Mouse (Mus musculus): ENCODE measurements around the gene Gm20388. TPM values are rescaled to one million over a fixed set of nuclear protein-coding genes. Genes with fewer than 3 reads are reported as not detected.

The Gm20388 gene
- polyA plus RNA-seq, 1 experiment from 2014 or later, result not detected

GRCm38 (mm10) chr8:122692152-122692551 lies 2781.5 kb downstream of the Gm20388 start:
- Histone ChIP-seq H3K4me2 (replicated peaks) (no peak overlapping the region), H3K4me3 (no peak overlapping the region), H3K9me3 (no peaks in the 10 kb centered on the region), H3K4me1 (peaks cover 2% of the 10 kb centered on the region; the same call in 1 of the 2 replicates), H3K27ac (replicated peaks) (no peak overlapping the region), H3K36me3 (no peaks in the 10 kb centered on the region), H3K27me3 (no peaks in the 10 kb centered on the region), H3K9ac (replicated peaks) (no peak overlapping the region)
- WGBS, result 81% methylated on average over 8 of the region's 8 CpGs
- no peak for ATAC-seq (replicated peaks)

DNA sequence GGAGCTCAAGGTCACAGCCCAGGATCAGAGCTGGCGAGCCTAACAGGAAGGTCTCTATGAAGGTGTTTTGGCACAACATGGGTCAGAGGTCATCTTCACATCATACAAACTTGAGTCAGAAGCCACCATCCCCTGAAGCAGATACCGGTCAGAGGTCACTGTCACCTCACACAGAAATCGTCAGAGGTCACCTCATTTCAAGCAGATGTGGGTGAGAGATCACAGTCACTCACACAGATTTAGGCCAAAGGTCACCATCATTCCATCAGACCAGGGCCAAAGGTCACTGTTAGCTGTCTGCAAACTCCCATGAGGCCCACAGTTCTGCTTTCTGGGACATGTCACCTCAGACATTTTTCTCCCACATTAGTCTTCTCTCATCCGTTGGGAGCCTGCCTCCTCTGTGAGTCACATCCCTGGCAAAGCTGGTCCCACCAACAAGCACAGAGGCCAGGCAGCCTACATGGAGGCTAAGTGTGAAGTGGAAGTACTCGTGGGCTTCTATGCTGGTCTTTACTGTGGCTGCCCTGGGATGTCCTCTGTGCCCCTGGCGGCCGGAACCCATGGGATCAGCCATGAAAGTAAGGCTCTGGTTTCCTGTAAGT lies 2784.9 kb downstream of the Gm20388 start:
- Histone ChIP-seq H3K27me3 (no peaks in the 10 kb centered on the region), H3K36me3 (no peaks in the 10 kb centered on the region), H3K9ac (replicated peaks) (no peak overlapping the region), H3K4me2 (replicated peaks) (no peak overlapping the region), H3K4me3 (no peak overlapping the region), H3K27ac (replicated peaks) (no peak overlapping the region), H3K9me3 (no peaks in the 10 kb centered on the region), H3K4me1 (no peaks in the 10 kb centered on the region)
- ATAC-seq (replicated peaks), result no peak
- 81% methylated on average over 7 of the region's 7 CpGs for WGBS

GRCm38 (mm10) chr8:122697181-122697581 lies 2786.5 kb downstream of the Gm20388 start:
- Histone ChIP-seq H3K9ac (replicated peaks) (no peak overlapping the region), H3K36me3 (no peaks in the 10 kb centered on the region), H3K9me3 (no peaks in the 10 kb centered on the region), H3K4me2 (replicated peaks) (no peak overlapping the region), H3K27ac (replicated peaks) (no peak overlapping the region), H3K4me3 (no peak overlapping the region), H3K27me3 (peaks cover 3% of the 10 kb centered on the region; the same call in 1 of the 2 replicates), H3K4me1 (no peaks in the 10 kb centered on the region)
- 74% methylated on average over 3 of the region's 3 CpGs for WGBS
- ATAC-seq (replicated peaks), result no peak

DNA sequence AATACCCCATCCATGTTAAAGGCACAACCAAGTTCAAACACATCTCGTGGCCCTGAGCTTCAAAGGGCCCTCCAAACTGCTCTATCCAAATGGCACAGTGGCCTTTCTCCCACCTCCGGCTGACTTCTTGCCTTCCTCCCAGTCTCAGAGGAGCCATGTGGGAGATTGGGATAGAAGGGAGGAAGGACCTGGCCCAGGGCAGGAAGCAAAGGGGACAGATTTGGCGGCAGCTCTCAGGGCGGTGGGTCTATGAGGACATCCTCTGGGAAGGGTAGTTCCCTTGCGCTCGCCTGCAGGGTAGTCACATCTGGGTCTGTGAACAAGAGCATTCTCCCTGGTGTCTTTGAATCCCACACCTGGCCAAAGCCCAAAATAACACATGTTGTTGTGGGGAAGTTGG lies 2786.9 kb downstream of the Gm20388 start:
- H3K27me3 ChIP-seq, result peaks cover 3% of the 10 kb centered on the region; the same call in 1 of the 2 replicates
- no peaks in the 10 kb centered on the region for H3K36me3 ChIP-seq

DNA sequence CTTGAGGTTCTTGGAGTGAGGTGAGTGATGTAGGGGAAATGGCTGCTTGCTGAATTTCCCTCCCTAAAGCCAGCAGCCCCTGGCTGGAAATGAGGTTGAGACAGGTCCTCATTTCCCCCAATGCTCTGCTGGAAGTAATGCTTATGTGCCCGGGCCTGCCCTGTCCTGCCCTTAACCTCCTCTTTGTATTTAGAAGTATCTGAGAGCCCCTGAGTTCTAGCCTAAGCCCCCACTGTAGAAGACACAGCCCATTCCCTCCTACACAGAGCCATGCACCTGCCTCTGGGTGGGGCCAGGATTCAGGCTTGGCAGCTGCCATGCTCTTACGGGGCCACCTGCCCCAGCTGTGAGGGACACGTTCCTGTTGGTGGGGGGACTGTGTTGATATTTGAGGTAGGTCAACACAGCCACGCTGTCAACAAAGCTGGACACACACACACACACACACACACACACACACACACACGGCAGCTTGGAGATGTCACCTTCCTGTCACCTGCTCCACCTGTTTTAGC lies 2787.7 kb downstream of the Gm20388 start:
- H3K27ac ChIP-seq (replicated peaks), result no peak overlapping the region
- ATAC-seq (replicated peaks), result no peak
- 83% methylated on average over 5 of the region's 5 CpGs for WGBS

More for the DNA sequence above, 2786.9 kb downstream of the Gm20388 start:
- H3K4me2 ChIP-seq (replicated peaks), result no peak overlapping the region
- H3K9me3 ChIP-seq, result no peaks in the 10 kb centered on the region
- no peaks in the 10 kb centered on the region for H3K4me1 ChIP-seq
- no peak overlapping the region for H3K4me3 ChIP-seq
- H3K9ac ChIP-seq (replicated peaks), result no peak overlapping the region
- 85% methylated on average over 6 of the region's 6 CpGs for whole genome bisulfite sequencing
- H3K27ac ChIP-seq (replicated peaks), result no peak overlapping the region
- no peak for ATAC-seq (replicated peaks)

DNA sequence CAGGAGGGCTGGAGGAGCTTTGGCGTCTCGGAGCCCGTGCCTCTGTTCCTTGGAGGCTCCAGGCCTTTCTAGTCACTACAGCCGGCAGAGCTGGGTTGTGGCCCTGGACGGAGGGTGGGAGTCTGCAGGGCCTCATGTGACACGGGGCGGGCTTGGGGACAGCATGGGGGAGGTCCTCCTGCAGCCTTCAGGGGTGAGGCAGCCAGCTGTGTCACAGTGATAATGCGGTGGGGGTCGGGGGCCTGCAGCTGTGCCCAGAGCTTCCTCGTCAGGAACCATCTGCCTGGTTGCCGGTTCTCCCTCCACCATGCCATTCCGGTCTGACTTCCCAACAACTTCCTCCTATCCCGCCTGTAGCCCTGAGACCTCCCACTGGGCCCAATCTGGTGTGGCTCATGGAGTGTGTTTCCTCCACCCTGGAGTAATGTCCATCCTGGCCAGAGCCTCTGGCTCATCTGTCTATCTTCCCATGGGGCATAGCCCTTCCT lies 2788.4 kb downstream of the Gm20388 start, which contains the start of gene Cbfa2t3:
TSS of gene Cbfa2t3 (minus strand) at position 105 of the 488 bp plus-strand sequence.
- H3K9me3 ChIP-seq, result no peaks in the 10 kb centered on the region
- WGBS, result 62% methylated on average over 13 of the region's 13 CpGs
- H3K36me3 ChIP-seq, result no peaks in the 10 kb centered on the region
- H3K4me3 ChIP-seq, result no peak within 1 kb of the TSS
- H3K4me2 ChIP-seq (replicated peaks), result no peak within 1 kb of the TSS
- no peaks in the 10 kb centered on the region for H3K4me1 ChIP-seq
- H3K27me3 ChIP-seq, result peaks cover 3% of the 10 kb centered on the region; the same call in 1 of the 2 replicates
- H3K9ac ChIP-seq (replicated peaks), result no peak within 1 kb of the TSS
- H3K27ac ChIP-seq (replicated peaks), result no peak within 1 kb of the TSS
- ATAC-seq (replicated peaks), result no peak

More for the DNA sequence above, 2787.7 kb downstream of the Gm20388 start:
- Histone ChIP-seq H3K4me1 (no peaks in the 10 kb centered on the region), H3K4me3 (no peak overlapping the region), H3K9ac (replicated peaks) (no peak overlapping the region), H3K4me2 (replicated peaks) (no peak overlapping the region), H3K9me3 (no peaks in the 10 kb centered on the region), H3K27me3 (peaks cover 3% of the 10 kb centered on the region; the same call in 1 of the 2 replicates), H3K36me3 (no peaks in the 10 kb centered on the region)

DNA sequence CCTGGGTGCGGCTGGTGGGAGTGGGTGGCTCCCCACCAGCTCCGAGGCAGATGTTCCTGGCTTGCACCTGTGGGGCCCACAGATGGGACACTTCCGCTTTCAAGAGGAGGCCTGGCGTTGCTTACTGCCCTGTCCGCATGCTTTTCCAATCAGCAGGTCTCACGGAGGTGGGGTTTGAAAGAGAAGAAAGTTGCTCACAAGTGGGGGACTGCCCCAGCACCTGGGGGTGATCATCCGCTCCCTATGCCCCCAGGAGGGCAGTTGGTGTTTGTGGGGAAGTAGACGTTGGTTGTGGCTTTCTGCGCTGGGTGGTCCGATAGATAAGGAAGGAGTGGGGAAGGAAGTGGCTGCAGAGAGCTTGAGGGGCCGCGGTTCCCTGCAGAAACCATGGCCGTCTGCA lies 2790.0 kb downstream of the Gm20388 start:
- Histone ChIP-seq H3K27ac (replicated peaks) (no peak overlapping the region), H3K4me3 (no peak overlapping the region), H3K4me2 (replicated peaks) (no peak overlapping the region), H3K36me3 (no peaks in the 10 kb centered on the region), H3K9me3 (no peaks in the 10 kb centered on the region), H3K4me1 (no peaks in the 10 kb centered on the region; the same call in 1 of the 2 replicates), H3K27me3 (peaks cover 3% of the 10 kb centered on the region; the same call in 1 of the 2 replicates), H3K9ac (replicated peaks) (no peak overlapping the region)
- no peak for ATAC-seq (replicated peaks)
- WGBS, result 83% methylated on average over 13 of the region's 13 CpGs

DNA sequence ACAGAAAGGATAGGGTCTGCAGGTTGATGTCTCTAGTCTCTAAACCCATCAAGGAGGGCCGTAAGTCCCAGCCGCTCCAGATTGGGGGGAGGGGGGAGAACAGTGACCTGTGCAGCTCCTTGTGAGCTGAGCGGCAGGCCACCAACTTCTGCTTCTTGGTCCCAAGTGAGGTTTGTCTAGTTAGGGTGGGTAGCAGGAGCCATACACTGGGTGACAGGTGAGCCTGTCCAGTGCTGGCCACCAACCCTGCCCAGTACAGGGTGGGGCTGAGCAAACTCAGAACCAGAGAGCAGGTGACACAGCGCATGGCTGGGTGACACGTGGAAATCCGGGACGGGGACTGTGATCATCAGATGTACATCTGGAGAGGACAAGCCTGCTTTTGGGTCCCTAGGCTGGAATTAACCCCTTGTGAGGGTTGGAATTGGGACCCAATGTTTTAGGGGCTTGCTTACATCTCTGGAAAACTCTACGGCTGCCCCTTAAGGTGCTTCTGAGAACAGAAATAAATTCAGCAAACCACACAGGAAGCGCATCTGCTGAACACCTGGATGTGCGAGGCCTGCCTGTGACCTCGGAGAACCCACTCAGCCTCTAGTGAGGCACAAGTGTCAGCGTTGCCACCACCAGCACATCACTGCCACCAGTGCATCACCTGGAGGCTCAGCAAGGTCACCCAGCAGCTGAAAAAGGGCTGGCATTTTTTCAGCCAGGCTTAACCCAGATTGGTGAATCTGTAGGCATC lies 2791.0 kb downstream of the Gm20388 start:
- Histone ChIP-seq H3K4me3 (no peak overlapping the region), H3K27ac (replicated peaks) (no peak overlapping the region), H3K9me3 (no peaks in the 10 kb centered on the region), H3K4me2 (replicated peaks) (no peak overlapping the region), H3K36me3 (no peaks in the 10 kb centered on the region), H3K9ac (replicated peaks) (no peak overlapping the region), H3K27me3 (peaks cover 3% of the 10 kb centered on the region; the same call in 1 of the 2 replicates), H3K4me1 (peaks cover 6% of the 10 kb centered on the region; the same call in 1 of the 2 replicates)
- ATAC-seq (replicated peaks), result no peak
- WGBS, result 91% methylated on average over 12 of the region's 12 CpGs

DNA sequence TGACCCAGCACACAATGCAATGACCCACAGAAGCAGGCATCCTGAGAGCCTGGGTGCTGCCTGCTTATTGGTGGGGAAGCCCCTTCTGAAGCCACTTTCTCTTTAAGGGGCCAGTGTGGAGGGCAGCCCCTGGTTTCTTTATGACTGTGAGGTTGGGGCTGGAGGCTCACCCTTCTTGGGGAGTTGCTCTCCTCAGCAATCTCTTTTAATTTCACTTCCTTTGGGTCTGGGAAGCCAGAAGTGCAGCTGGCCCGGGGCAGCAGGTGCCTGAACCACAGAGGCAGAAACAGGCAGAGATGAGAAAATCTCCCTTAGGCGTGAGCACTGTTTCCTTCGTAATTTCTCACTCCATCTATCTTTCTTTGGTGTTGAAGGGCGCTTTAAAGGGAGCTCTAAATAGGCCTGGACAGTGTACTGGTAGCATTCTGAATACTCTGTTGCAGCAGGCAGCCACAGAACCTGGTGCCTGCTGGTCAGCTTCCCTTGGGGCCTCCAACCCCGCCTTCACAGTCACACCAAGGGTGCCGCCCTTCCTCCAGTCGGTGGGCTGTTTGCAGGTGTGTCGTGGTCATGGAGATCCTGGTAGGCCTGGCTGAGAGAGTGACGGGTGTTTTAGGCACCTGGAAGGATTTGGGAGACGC lies 2791.8 kb downstream of the Gm20388 start:
- no peak overlapping the region for H3K4me3 ChIP-seq
- no peak overlapping the region for H3K9ac ChIP-seq (replicated peaks)
- peaks cover 3% of the 10 kb centered on the region; the same call in 1 of the 2 replicates for H3K27me3 ChIP-seq
- no peak overlapping the region for H3K4me2 ChIP-seq (replicated peaks)
- ATAC-seq (replicated peaks), result no peak
- peaks cover 6% of the 10 kb centered on the region; the same call in 1 of the 2 replicates for H3K4me1 ChIP-seq
- no peaks in the 10 kb centered on the region for H3K36me3 ChIP-seq
- no peaks in the 10 kb centered on the region for H3K9me3 ChIP-seq
- no peak overlapping the region for H3K27ac ChIP-seq (replicated peaks)
- 62% methylated on average over 10 of the region's 10 CpGs for WGBS

- Histone ChIP-seq H3K4me3 (no peak overlapping the region), H3K9ac (replicated peaks) (no peak overlapping the region), H3K27me3 (peaks cover 3% of the 10 kb centered on the region; the same call in 1 of the 2 replicates), H3K4me1 (peaks cover 6% of the 10 kb centered on the region; the same call in 1 of the 2 replicates), H3K36me3 (no peaks in the 10 kb centered on the region), H3K9me3 (no peaks in the 10 kb centered on the region), H3K4me2 (replicated peaks) (no peak overlapping the region), H3K27ac (replicated peaks) (no peak overlapping the region)
- no peak for ATAC-seq (replicated peaks)
- 88% methylated on average over 6 of the region's 6 CpGs for WGBS
Observed at GRCm38 (mm10) chr8:122702957-122703356, 2792.3 kb downstream of the Gm20388 start.

DNA sequence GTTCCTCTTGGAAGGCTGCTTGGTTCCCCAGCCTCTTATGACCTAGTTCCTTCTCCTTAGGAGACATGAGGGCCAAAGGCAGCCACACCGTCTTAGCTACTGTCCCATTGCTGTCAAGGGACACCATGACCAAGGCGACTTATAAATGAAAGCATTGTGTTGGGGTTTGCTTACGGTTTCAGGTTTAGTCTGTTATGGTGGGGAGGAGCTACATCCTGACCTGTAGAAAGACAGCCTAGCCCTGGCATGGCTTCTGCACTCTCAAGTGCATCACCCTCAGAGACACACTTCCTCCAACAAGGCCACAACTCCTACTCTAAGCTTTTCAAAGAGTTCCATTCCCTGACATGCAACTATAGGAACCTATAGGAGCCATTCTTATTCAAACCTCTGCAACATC lies 2794.0 kb downstream of the Gm20388 start:
- Histone ChIP-seq H3K27ac (replicated peaks) (no peak overlapping the region), H3K4me1 (peaks cover 11% of the 10 kb centered on the region), H3K4me2 (replicated peaks) (no peak overlapping the region), H3K36me3 (no peaks in the 10 kb centered on the region), H3K9ac (replicated peaks) (no peak overlapping the region), H3K4me3 (no peak overlapping the region), H3K9me3 (no peaks in the 10 kb centered on the region), H3K27me3 (peaks cover 3% of the 10 kb centered on the region; the same call in 1 of the 2 replicates)
- WGBS, result 92% methylated on average over 3 of the region's 3 CpGs
- ATAC-seq (replicated peaks), result no peak

All from forebrain, embryonic 15.5 days (tissue).